Mouse (Mus musculus) midbrain, embryonic 15.5 days (tissue): Measurements from ENCODE around the gene Armh3. TPM values are rescaled to one million over a fixed set of nuclear protein-coding genes. Genes with fewer than 3 reads are reported as not detected.

Experiments used
- ATAC-seq: fragments of 200-750 bp; cut with Nextera tagmentation; replicated peaks from 2 replicates; pipeline ENCODE4 v1.8.0; 2017; ENCODE audit warnings: moderate TSS enrichment
- H3K27ac ChIP-seq: fragments of 300-500 bp; sonication (generic); 2 replicates; pipeline ENCODE4 v1.5.1; 2015; ENCODE audit warnings: mild to moderate bottlenecking, inconsistent platforms
- H3K27me3 ChIP-seq: fragments of 300-500 bp; sonication (generic); replicated peaks from 2 replicates; pipeline ENCODE4 v1.6.1; 2015; ENCODE audit warnings: inconsistent platforms
- H3K36me3 ChIP-seq: fragments of 300-500 bp; sonication (generic); replicated peaks from 2 replicates; pipeline ENCODE4 v1.6.1; 2015; ENCODE audit warnings: inconsistent platforms
- H3K4me1 ChIP-seq: fragments of 300-500 bp; sonication (generic); 2 replicates; pipeline ENCODE4 v1.6.1; 2015; ENCODE audit warnings: inconsistent platforms
- H3K4me2 ChIP-seq: fragments of 300-500 bp; sonication (generic); 2 replicates; pipeline ENCODE4 v1.6.1; 2015; ENCODE audit warnings: inconsistent platforms, mild to moderate bottlenecking, moderate library complexity
- H3K4me3 ChIP-seq: fragments of 300-500 bp; sonication (generic); 2 replicates; pipeline ENCODE4 v1.5.1; 2015; ENCODE audit warnings: mild to moderate bottlenecking, inconsistent platforms
- H3K9ac ChIP-seq: fragments of 300-500 bp; sonication (generic); 2 replicates; pipeline ENCODE4 v1.6.1; 2015; ENCODE audit warnings: mild to moderate bottlenecking, inconsistent platforms
- H3K9me3 ChIP-seq: fragments of 300-500 bp; sonication (generic); 2 replicates; pipeline ENCODE4 v1.6.1; 2016; ENCODE audit warnings: inconsistent platforms
- WGBS: fragments of 180-500 bp; shearing (Covaris S2); methylation state at CpG from one replicate; pipeline ENCODE4 v1.1.7; 2015; ENCODE audit warnings: mixed read lengths; 5-methylcytosine and 5-hydroxymethylcytosine counted together
- polyA plus RNA-seq: library from polyadenylated mRNA; unstranded; fragments of >200 nt; fragmentation: Nextera tagmentation; extraction: Ambion mirVana; gene quantifications from 2 replicates; pipeline ENCODE4 v1.2.1, GENCODE M21; 2015

Gene Armh3
- polyA plus RNA-seq, 1 experiment from 2014 or later: 25.4 TPM

GRCm38 (mm10) chr19:46030196-46030983 is 32.1 kb upstream of the Armh3 start:
- Histone ChIP-seq H3K9ac (no peak overlapping the region), H3K4me3 (no peak overlapping the region), H3K27me3 (no peaks in the 10 kb centered on the region), H3K4me2 (no peak overlapping the region), H3K36me3 (peaks cover 33% of the 10 kb centered on the region), H3K4me1 (no peaks in the 10 kb centered on the region), H3K9me3 (no peaks in the 10 kb centered on the region), H3K27ac (no peak overlapping the region)
- ATAC-seq: no peak
- 98% methylated on average over 10 of the region's 10 CpGs for WGBS

GRCm38 (mm10) chr19:46029652-46030051 is 31.4 kb upstream of the Armh3 start:
- no peaks in the 10 kb centered on the region for H3K27me3 ChIP-seq
- H3K9me3 ChIP-seq: no peaks in the 10 kb centered on the region
- no peak overlapping the region for H3K4me2 ChIP-seq
- H3K36me3 ChIP-seq: peaks cover 26% of the 10 kb centered on the region
- H3K9ac ChIP-seq: no peak overlapping the region
- no peak for ATAC-seq
- no peaks in the 10 kb centered on the region for H3K4me1 ChIP-seq
- H3K4me3 ChIP-seq: no peak overlapping the region
- 96% methylated on average over 1 of the region's 1 CpGs for WGBS
- H3K27ac ChIP-seq: no peak overlapping the region

GRCm38 (mm10) chr19:46028747-46029320 is 30.5 kb upstream of the Armh3 start:
- no peak overlapping the region for H3K4me2 ChIP-seq
- WGBS: 76% methylated on average over 11 of the region's 11 CpGs

GRCm38 (mm10) chr19:46026567-46026966 is 28.3 kb upstream of the Armh3 start:
- Histone ChIP-seq H3K4me1 (no peaks in the 10 kb centered on the region), H3K4me3 (no peak overlapping the region), H3K36me3 (no peaks in the 10 kb centered on the region; the same call in 1 of the 2 replicates), H3K4me2 (no peak overlapping the region), H3K27ac (no peak overlapping the region), H3K9ac (no peak overlapping the region), H3K27me3 (no peaks in the 10 kb centered on the region), H3K9me3 (no peaks in the 10 kb centered on the region)
- WGBS: 62% methylated on average over 8 of the region's 8 CpGs
- no peak for ATAC-seq

More at GRCm38 (mm10) chr19:46028747-46029320, 30.5 kb upstream of the Armh3 start:
- Histone ChIP-seq H3K27ac (no peak overlapping the region), H3K36me3 (peaks cover 17% of the 10 kb centered on the region), H3K9ac (no peak overlapping the region), H3K4me1 (no peaks in the 10 kb centered on the region), H3K9me3 (no peaks in the 10 kb centered on the region), H3K27me3 (no peaks in the 10 kb centered on the region), H3K4me3 (no peak overlapping the region)
- no peak for ATAC-seq

GRCm38 (mm10) chr19:46024959-46025358 is 26.7 kb upstream of the Armh3 start:
- Histone ChIP-seq H3K27me3 (no peaks in the 10 kb centered on the region), H3K9ac (no peak overlapping the region), H3K36me3 (no peaks in the 10 kb centered on the region), H3K4me3 (no peak overlapping the region), H3K9me3 (no peaks in the 10 kb centered on the region), H3K4me1 (no peaks in the 10 kb centered on the region), H3K4me2 (no peak overlapping the region), H3K27ac (no peak overlapping the region)
- no peak for ATAC-seq
- WGBS: 82% methylated on average over 6 of the region's 6 CpGs

- Histone ChIP-seq H3K27ac (no peak overlapping the region), H3K36me3 (no peaks in the 10 kb centered on the region), H3K9ac (no peak overlapping the region), H3K9me3 (no peaks in the 10 kb centered on the region), H3K27me3 (no peaks in the 10 kb centered on the region), H3K4me1 (no peaks in the 10 kb centered on the region), H3K4me2 (no peak overlapping the region), H3K4me3 (no peak overlapping the region)
- ATAC-seq: no peak
- 58% methylated on average over 2 of the region's 2 CpGs for WGBS
Observed at GRCm38 (mm10) chr19:46016023-46016422, 17.7 kb upstream of the Armh3 start.

- Histone ChIP-seq H3K4me3 (no peak overlapping the region), H3K9me3 (no peaks in the 10 kb centered on the region), H3K4me2 (no peak overlapping the region), H3K4me1 (no peaks in the 10 kb centered on the region), H3K36me3 (no peaks in the 10 kb centered on the region), H3K27ac (no peak overlapping the region), H3K27me3 (no peaks in the 10 kb centered on the region), H3K9ac (no peak overlapping the region)
- 42% methylated on average over 12 of the region's 12 CpGs for WGBS
- ATAC-seq: peak; percentile 58; the same call in 1 of the 2 replicates
Observed at GRCm38 (mm10) chr19:46014572-46015178, 16.4 kb upstream of the Armh3 start.

GRCm38 (mm10) chr19:46005680-46006079 is 7.4 kb upstream of the Armh3 start:
- H3K4me3 ChIP-seq: no peak overlapping the region
- no peaks in the 10 kb centered on the region for H3K9me3 ChIP-seq
- peaks cover 11% of the 10 kb centered on the region for H3K4me1 ChIP-seq
- 82% methylated on average over 7 of the region's 7 CpGs for WGBS
- no peak overlapping the region for H3K4me2 ChIP-seq
- no peak overlapping the region for H3K27ac ChIP-seq
- no peaks in the 10 kb centered on the region for H3K36me3 ChIP-seq
- ATAC-seq: no peak
- H3K9ac ChIP-seq: no peak overlapping the region
- H3K27me3 ChIP-seq: peaks cover 16% of the 10 kb centered on the region

GRCm38 (mm10) chr19:46004814-46005466 is 6.7 kb upstream of the Armh3 start:
- H3K4me1 ChIP-seq: peaks cover 11% of the 10 kb centered on the region
- no peak for ATAC-seq
- peaks cover 16% of the 10 kb centered on the region for H3K27me3 ChIP-seq
- H3K4me3 ChIP-seq: no peak overlapping the region
- WGBS: 68% methylated on average over 17 of the region's 17 CpGs
- H3K36me3 ChIP-seq: no peaks in the 10 kb centered on the region
- no peak overlapping the region for H3K9ac ChIP-seq
- H3K27ac ChIP-seq: no peak overlapping the region
- H3K9me3 ChIP-seq: no peaks in the 10 kb centered on the region
- H3K4me2 ChIP-seq: no peak overlapping the region

- no peaks in the 10 kb centered on the region for H3K36me3 ChIP-seq
- ATAC-seq: peak; percentile 72; the same call in 1 of the 2 replicates
Observed at GRCm38 (mm10) chr19:46003371-46004226, 5.3 kb upstream of the Armh3 start, which contains the start of gene Hps6. TSS of gene Hps6 (plus strand) at chr19:46003508.

GRCm38 (mm10) chr19:46002279-46002678 is 4.0 kb upstream of the Armh3 start:
- H3K9me3 ChIP-seq: no peaks in the 10 kb centered on the region
- WGBS: 84% methylated on average over 9 of the region's 9 CpGs
- no peak for ATAC-seq

More at GRCm38 (mm10) chr19:46003371-46004226, 5.3 kb upstream of the Armh3 start, which contains the start of gene Hps6:
- H3K4me2 ChIP-seq: peak within 1 kb of the TSS; percentile 89
- peak within 1 kb of the TSS; percentile 47 for H3K4me3 ChIP-seq
- no peaks in the 10 kb centered on the region for H3K9me3 ChIP-seq
- 1% methylated on average over 70 of the region's 70 CpGs for WGBS
- no peak within 1 kb of the TSS for H3K27ac ChIP-seq
- peak within 1 kb of the TSS; percentile 57 for H3K9ac ChIP-seq
- peaks cover 16% of the 10 kb centered on the region for H3K27me3 ChIP-seq
- peaks cover 15% of the 10 kb centered on the region for H3K4me1 ChIP-seq

More at GRCm38 (mm10) chr19:46002279-46002678, 4.0 kb upstream of the Armh3 start:
- Histone ChIP-seq H3K27ac (no peak overlapping the region), H3K4me1 (peaks cover 20% of the 10 kb centered on the region), H3K27me3 (peaks cover 16% of the 10 kb centered on the region), H3K4me3 (no peak overlapping the region), H3K4me2 (no peak overlapping the region), H3K9ac (no peak overlapping the region), H3K36me3 (no peaks in the 10 kb centered on the region)
